Mouse (Mus musculus) intestine, embryonic 16.5 days (tissue): ENCODE measurements around the gene Gm8246. TPM values are rescaled to one million over a fixed set of nuclear protein-coding genes. Genes with fewer than 3 reads are reported as not detected.
"Not testable (repeated sequence)": the region's sequence is repeated elsewhere in the genome, so short reads cannot be mapped to it uniquely, and the experiment has no call there.

Experiments
- ATAC-seq: fragments of 200-750 bp; cut with Nextera tagmentation; 2 replicates; pipeline ENCODE4 v1.8.0; 2017; ENCODE audit warnings: moderate TSS enrichment, moderate library complexity
- H3K27ac ChIP-seq: fragments of 300-500 bp; sonication (generic); 2 replicates; pipeline ENCODE4 v1.5.1; 2014; ENCODE audit warnings: mild to moderate bottlenecking, low read length
- H3K27me3 ChIP-seq: fragments of 300-500 bp; sonication (generic); replicated peaks from 2 replicates; pipeline ENCODE4 v1.6.1; 2014; ENCODE audit warnings: low read length, control low read depth, mixed read lengths; ENCODE audit not compliant: control insufficient read depth, insufficient read depth
- H3K36me3 ChIP-seq: fragments of 300-500 bp; sonication (generic); 2 replicates; pipeline ENCODE4 v1.6.1; 2014; ENCODE audit warnings: low read length, control low read depth; ENCODE audit not compliant: control insufficient read depth, insufficient read depth
- H3K4me1 ChIP-seq: fragments of 300-500 bp; sonication (generic); 2 replicates; pipeline ENCODE4 v1.6.1; 2014; ENCODE audit warnings: low read length, control low read depth, mixed read lengths; ENCODE audit not compliant: control insufficient read depth, insufficient read depth
- H3K4me2 ChIP-seq: fragments of 300-500 bp; sonication (generic); 2 replicates; pipeline ENCODE4 v1.6.1; 2014; ENCODE audit warnings: low read depth, low read length, control low read depth
- H3K4me3 ChIP-seq: fragments of 300-500 bp; sonication (generic); 2 replicates; pipeline ENCODE4 v1.5.1; 2014; ENCODE audit warnings: mild to moderate bottlenecking, low read length
- H3K9ac ChIP-seq: fragments of 300-500 bp; sonication (generic); 2 replicates; pipeline ENCODE4 v1.6.1; 2014; ENCODE audit warnings: low read depth, low read length
- H3K9me3 ChIP-seq: fragments of 300-500 bp; sonication (generic); 2 replicates; pipeline ENCODE4 v1.6.1; 2016; ENCODE audit warnings: low read length, control low read depth; ENCODE audit not compliant: control insufficient read depth
- WGBS: fragments of 180-500 bp; shearing (Covaris S2); extraction: QIAGEN DNeasy Blood & Tissue Kit; methylation state at CpG from one replicate; pipeline ENCODE4 v1.1.7; 2014; 5-methylcytosine and 5-hydroxymethylcytosine counted together
- polyA plus RNA-seq: library from polyadenylated mRNA; unstranded; fragments of >200 nt; fragmentation: Nextera tagmentation; extraction: Ambion mirVana; gene quantifications from 2 replicates; pipeline ENCODE4 v1.2.1, GENCODE M21; 2015

The Gm8246 gene
- not detected in 2 replicates for polyA plus RNA-seq

- not testable (repeated sequence) for H3K4me2 ChIP-seq, H3K36me3 ChIP-seq, H3K4me3 ChIP-seq, ATAC-seq, H3K9ac ChIP-seq, H3K4me1 ChIP-seq, H3K9me3 ChIP-seq, H3K27ac ChIP-seq, H3K27me3 ChIP-seq
- no CpG with 5 or more reads among the region's 3 CpGs for WGBS
Measured at GRCm38 (mm10) chr14:5477730-5478129, at the start of gene Gm8246. TSS of gene Gm8246 (minus strand) at chr14:5477830.

- not testable (repeated sequence) for H3K27me3 ChIP-seq, H3K4me3 ChIP-seq, H3K4me2 ChIP-seq, H3K9ac ChIP-seq, ATAC-seq, H3K36me3 ChIP-seq, H3K27ac ChIP-seq, H3K4me1 ChIP-seq, H3K9me3 ChIP-seq
- no CpG with 5 or more reads among the region's 35 CpGs for WGBS
Measured at GRCm38 (mm10) chr14:5501374-5501773, 23.7 kb upstream of the Gm8246 start, which contains the start of gene Gm3488. TSS of gene Gm3488 (plus strand) at chr14:5501674.

- H3K4me1 ChIP-seq, H3K27me3 ChIP-seq, H3K9me3 ChIP-seq, H3K4me3 ChIP-seq, H3K27ac ChIP-seq, ATAC-seq, H3K9ac ChIP-seq, H3K36me3 ChIP-seq, H3K4me2 ChIP-seq: not testable (repeated sequence)
- 88% methylated on average over 4 of the region's 5 CpGs for WGBS
Measured at GRCm38 (mm10) chr14:5483907-5484306, 6.3 kb upstream of the Gm8246 start, which contains the start of gene Gm3187. TSS of gene Gm3187 (plus strand) at chr14:5484207.

GRCm38 (mm10) chr14:5460469-5460868 is 17.2 kb downstream of the Gm8246 start:
- H3K27me3 ChIP-seq, H3K9me3 ChIP-seq, H3K4me2 ChIP-seq, H3K27ac ChIP-seq, H3K9ac ChIP-seq, H3K36me3 ChIP-seq, H3K4me1 ChIP-seq, H3K4me3 ChIP-seq, ATAC-seq: not testable (repeated sequence)
- WGBS: no CpG with 5 or more reads among the region's 19 CpGs

GRCm38 (mm10) chr14:5455367-5455766 is 22.3 kb downstream of the Gm8246 start, which contains the start of gene Gm3194:
TSS of gene Gm3194 (minus strand) at chr14:5455467.
- H3K9ac ChIP-seq, H3K27me3 ChIP-seq, H3K27ac ChIP-seq, H3K36me3 ChIP-seq, H3K4me2 ChIP-seq, ATAC-seq, H3K9me3 ChIP-seq, H3K4me1 ChIP-seq, H3K4me3 ChIP-seq: not testable (repeated sequence)
- no CpG with 5 or more reads among the region's 3 CpGs for WGBS

Other genes with a start within 250 kb of the Gm8246 start
- gene Gm3526, start 217.2 kb downstream of the Gm8246 start, polyA plus RNA-seq: not detected in 2 replicates
- gene Gm3542, start 142.9 kb downstream of the Gm8246 start, polyA plus RNA-seq: not detected in 2 replicates
- gene Gm3500, start 88.8 kb downstream of the Gm8246 start, polyA plus RNA-seq: 0.28 TPM in 1 of 2 replicates, not detected in the other
- 0.15 and 0.22 TPM in 2 replicates for gene Gm3194, start 22.4 kb downstream of the Gm8246 start, polyA plus RNA-seq
- gene Gm3187, start 6.4 kb upstream of the Gm8246 start, polyA plus RNA-seq: not detected in 2 replicates
- gene Gm3488, start 23.8 kb upstream of the Gm8246 start, polyA plus RNA-seq: 0.32 and 0.59 TPM in 2 replicates
- not detected in 2 replicates for gene Gm3532, start 60.7 kb upstream of the Gm8246 start, polyA plus RNA-seq
- not detected in 2 replicates for gene Gm8265, start 155.2 kb upstream of the Gm8246 start, polyA plus RNA-seq
- gene Gm9603, start 209.6 kb upstream of the Gm8246 start, polyA plus RNA-seq: not detected in 2 replicates